Mouse (Mus musculus) intestine, postnatal 0 days (tissue): Measurements from ENCODE around the gene Dock1. TPM values are rescaled to one million over a fixed set of nuclear protein-coding genes. Genes with fewer than 3 reads are reported as not detected.

Source experiments
- ATAC-seq: fragments of 200-750 bp; cut with Nextera tagmentation; 2 replicates; pipeline ENCODE4 v1.8.0; 2017; ENCODE audit warnings: mild to moderate bottlenecking, moderate TSS enrichment, moderate library complexity
- H3K27ac ChIP-seq: fragments of 300-500 bp; sonication (generic); 2 replicates; pipeline ENCODE4 v1.5.1; 2014; ENCODE audit warnings: mild to moderate bottlenecking, low read depth, low read length, moderate library complexity
- H3K27me3 ChIP-seq: fragments of 300-500 bp; sonication (generic); replicated peaks from 2 replicates; pipeline ENCODE4 v1.6.1; 2014; ENCODE audit warnings: low read length, mixed read lengths; ENCODE audit not compliant: control insufficient read depth, insufficient read depth
- H3K36me3 ChIP-seq: fragments of 300-500 bp; sonication (generic); 2 replicates; pipeline ENCODE4 v1.6.1; 2014; ENCODE audit warnings: mild to moderate bottlenecking, moderate library complexity; ENCODE audit not compliant: control insufficient read depth, insufficient read depth
- H3K4me1 ChIP-seq: fragments of 300-500 bp; sonication (generic); replicated peaks from 2 replicates; pipeline ENCODE4 v1.6.1; 2014; ENCODE audit warnings: antibody characterized with exemption, low read length, mixed read lengths; ENCODE audit not compliant: control insufficient read depth, insufficient read depth
- H3K4me2 ChIP-seq: fragments of 300-500 bp; sonication (generic); replicated peaks from 2 replicates; pipeline ENCODE4 v1.6.1; 2014; ENCODE audit warnings: low read depth, mild to moderate bottlenecking, moderate library complexity
- H3K4me3 ChIP-seq: fragments of 300-500 bp; sonication (generic); 2 replicates; pipeline ENCODE4 v1.5.1; 2014; ENCODE audit warnings: low read depth, low read length
- H3K9ac ChIP-seq: fragments of 300-500 bp; sonication (generic); 2 replicates; pipeline ENCODE4 v1.6.1; 2014; ENCODE audit warnings: mild to moderate bottlenecking, low read depth, low read length
- H3K9me3 ChIP-seq: fragments of 300-500 bp; sonication (generic); 2 replicates; pipeline ENCODE4 v1.6.1; 2016; ENCODE audit warnings: mixed run types; ENCODE audit not compliant: control insufficient read depth
- CTCF ChIP-seq: sonication (generic); IDR thresholded peaks from 2 replicates; pipeline ENCODE4 v1.5.1; 2016; ENCODE audit warnings: low read depth, mild to moderate bottlenecking, control low read depth, antibody characterized with exemption, moderate library complexity
- WGBS: fragments of 180-500 bp; shearing (Covaris S2); extraction: QIAGEN DNeasy Blood & Tissue Kit; methylation state at CpG from one replicate; pipeline ENCODE4 v1.1.7; 2014; 5-methylcytosine and 5-hydroxymethylcytosine counted together
- polyA plus RNA-seq: library from polyadenylated mRNA; unstranded; fragments of >200 nt; fragmentation: Nextera tagmentation; extraction: Ambion mirVana; gene quantifications from 2 replicates; pipeline ENCODE4 v1.2.1, GENCODE M21; 2015

Dock1 gene
- polyA plus RNA-seq, 1 experiment from 2014 or later, result 8.7 TPM

- Histone ChIP-seq H3K27ac (no peak overlapping the region), H3K36me3 (no peaks in the 10 kb centered on the region; the same call in 1 of the 2 replicates), H3K4me1 (no peaks in the 10 kb centered on the region), H3K4me2 (no peak overlapping the region), H3K9ac (no peak overlapping the region), H3K27me3 (no peaks in the 10 kb centered on the region), H3K9me3 (no peaks in the 10 kb centered on the region), H3K4me3 (no peak overlapping the region)
- WGBS, result 65% methylated on average over 7 of the region's 7 CpGs
- no peak for TF ChIP-seq CTCF
- ATAC-seq, result no peak
These were observed 335.6 kb downstream of the Dock1 start for GRCm38 (mm10) chr7:135005964-135006560.

GRCm38 (mm10) chr7:135008021-135008420, 337.6 kb downstream of the Dock1 start:
- H3K9me3 ChIP-seq, result no peaks in the 10 kb centered on the region
- no peak overlapping the region for H3K9ac ChIP-seq
- no peaks in the 10 kb centered on the region; the same call in 1 of the 2 replicates for H3K36me3 ChIP-seq
- WGBS, result 54% methylated on average over 2 of the region's 2 CpGs
- no peak overlapping the region for H3K4me2 ChIP-seq
- no peaks in the 10 kb centered on the region for H3K27me3 ChIP-seq
- H3K4me1 ChIP-seq, result no peaks in the 10 kb centered on the region
- no peak for TF ChIP-seq CTCF
- ATAC-seq, result no peak
- H3K4me3 ChIP-seq, result no peak overlapping the region
- H3K27ac ChIP-seq, result no peak overlapping the region

GRCm38 (mm10) chr7:135010997-135011396, 340.5 kb downstream of the Dock1 start:
- no peak for TF ChIP-seq CTCF
- Histone ChIP-seq H3K27me3 (no peaks in the 10 kb centered on the region), H3K27ac (no peak overlapping the region), H3K36me3 (no peaks in the 10 kb centered on the region), H3K4me3 (no peak overlapping the region), H3K4me2 (no peak overlapping the region), H3K9me3 (no peaks in the 10 kb centered on the region), H3K9ac (no peak overlapping the region), H3K4me1 (no peaks in the 10 kb centered on the region)
- no peak for ATAC-seq
- WGBS, result 91% methylated on average over 2 of the region's 2 CpGs

- 84% methylated on average over 1 of the region's 1 CpGs for WGBS
These were observed 347.1 kb downstream of the Dock1 start for GRCm38 (mm10) chr7:135017531-135017930.

GRCm38 (mm10) chr7:135020762-135021161, 350.3 kb downstream of the Dock1 start:
- Histone ChIP-seq H3K36me3 (no peaks in the 10 kb centered on the region), H3K27ac (no peak overlapping the region), H3K4me1 (no peaks in the 10 kb centered on the region), H3K9me3 (no peaks in the 10 kb centered on the region), H3K4me3 (no peak overlapping the region), H3K27me3 (no peaks in the 10 kb centered on the region), H3K9ac (no peak overlapping the region), H3K4me2 (no peak overlapping the region)
- 84% methylated on average over 7 of the region's 7 CpGs for WGBS
- ATAC-seq, result no peak
- no peak for TF ChIP-seq CTCF

More at GRCm38 (mm10) chr7:135017531-135017930, 347.1 kb downstream of the Dock1 start:
- Histone ChIP-seq H3K4me2 (no peak overlapping the region), H3K4me3 (no peak overlapping the region), H3K27me3 (no peaks in the 10 kb centered on the region), H3K9me3 (no peaks in the 10 kb centered on the region), H3K4me1 (no peaks in the 10 kb centered on the region), H3K36me3 (no peaks in the 10 kb centered on the region), H3K9ac (no peak overlapping the region), H3K27ac (no peak overlapping the region)
- no peak for TF ChIP-seq CTCF
- no peak for ATAC-seq

- 76% methylated on average over 9 of the region's 9 CpGs for WGBS
- H3K4me1 ChIP-seq, result no peaks in the 10 kb centered on the region
- H3K4me2 ChIP-seq, result no peak overlapping the region
- H3K9me3 ChIP-seq, result no peaks in the 10 kb centered on the region
- H3K4me3 ChIP-seq, result no peak overlapping the region
- H3K9ac ChIP-seq, result no peak overlapping the region
- no peak overlapping the region for H3K27ac ChIP-seq
- no peaks in the 10 kb centered on the region for H3K27me3 ChIP-seq
- no peak for TF ChIP-seq CTCF
- no peaks in the 10 kb centered on the region for H3K36me3 ChIP-seq
- ATAC-seq, result no peak
These were observed 351.2 kb downstream of the Dock1 start for GRCm38 (mm10) chr7:135021544-135022100.
